Mouse (Mus musculus): ENCODE measurements around the gene Ifitm1.
"Not testable (repeated sequence)": the region's sequence is repeated elsewhere in the genome, so short reads cannot be mapped to it uniquely, and the experiment has no call there.

Ifitm1 gene

GRCm38 (mm10) chr7:140951051-140951450, 16.0 kb upstream of the Ifitm1 start:
- no peak for DNase-seq (ENCODE audit: low read depth)

GRCm38 (mm10) chr7:140951765-140952164, 15.3 kb upstream of the Ifitm1 start:
- no peak for DNase-seq (ENCODE audit: low read depth)

GRCm38 (mm10) chr7:140952441-140952840, 14.6 kb upstream of the Ifitm1 start:
- DNase-seq (ENCODE audit: low read depth): no peak

- no peak for DNase-seq (ENCODE audit: low read depth)
Measured at GRCm38 (mm10) chr7:140953133-140953532, 13.9 kb upstream of the Ifitm1 start.

- peak; percentile 45 for DNase-seq (ENCODE audit: low read depth)
Measured at GRCm38 (mm10) chr7:140953800-140954732, 13.0 kb upstream of the Ifitm1 start.

GRCm38 (mm10) chr7:140954733-140955071, 12.3 kb upstream of the Ifitm1 start:
- DNase-seq (ENCODE audit: low read depth): peak; percentile 51

GRCm38 (mm10) chr7:140955342-140955741, 11.7 kb upstream of the Ifitm1 start:
- DNase-seq (ENCODE audit: low read depth): peak; percentile 71

- peak; percentile 97 for DNase-seq (ENCODE audit: low read depth)
Measured at GRCm38 (mm10) chr7:140955758-140956555, 11.1 kb upstream of the Ifitm1 start, which contains the start of the genes Gm45717 and Ifitm2. TSS of gene Gm45717 (minus strand) at chr7:140955937. TSS of gene Ifitm2 (minus strand) at chr7:140955987.

GRCm38 (mm10) chr7:140956556-140956869, 10.5 kb upstream of the Ifitm1 start:
- no peak for DNase-seq (ENCODE audit: low read depth)

- DNase-seq (ENCODE audit: low read depth): peak; percentile 82
Measured at GRCm38 (mm10) chr7:140959181-140959901, 7.7 kb upstream of the Ifitm1 start.

GRCm38 (mm10) chr7:140960026-140960425, 7.0 kb upstream of the Ifitm1 start:
- no peak for DNase-seq (ENCODE audit: low read depth)

GRCm38 (mm10) chr7:140961416-140961815, 5.6 kb upstream of the Ifitm1 start:
- no peak for DNase-seq (ENCODE audit: low read depth)

GRCm38 (mm10) chr7:140962733-140963132, 4.3 kb upstream of the Ifitm1 start:
- no peak for DNase-seq (ENCODE audit: low read depth)

GRCm38 (mm10) chr7:140967862-140968591, 1.0 kb downstream of the Ifitm1 start:
- no peak for DNase-seq (ENCODE audit: low read depth)

GRCm38 (mm10) chr7:140968710-140969109, 1.7 kb downstream of the Ifitm1 start:
- DNase-seq (ENCODE audit: low read depth): not testable (repeated sequence)

- DNase-seq (ENCODE audit: low read depth): no peak
Measured at GRCm38 (mm10) chr7:140970931-140971330, 3.9 kb downstream of the Ifitm1 start.

GRCm38 (mm10) chr7:140971479-140972171, 4.6 kb downstream of the Ifitm1 start:
- DNase-seq (ENCODE audit: low read depth): peak; percentile 58

- DNase-seq (ENCODE audit: low read depth): peak; percentile 79
Measured at GRCm38 (mm10) chr7:140973396-140974165, 6.6 kb downstream of the Ifitm1 start.

- DNase-seq (ENCODE audit: low read depth): no peak
Measured at GRCm38 (mm10) chr7:140974940-140975339, 7.9 kb downstream of the Ifitm1 start.

- peak; percentile 68 for DNase-seq (ENCODE audit: low read depth)
Measured at GRCm38 (mm10) chr7:140975465-140975864, 8.4 kb downstream of the Ifitm1 start.

All from NIH3T3 (cell line).